Mouse (Mus musculus): ENCODE measurements around the gene Il34.
A peak's percentile ranks its signal among the peaks of the same experiment; 100 is the strongest.

Il34 gene

DNA sequence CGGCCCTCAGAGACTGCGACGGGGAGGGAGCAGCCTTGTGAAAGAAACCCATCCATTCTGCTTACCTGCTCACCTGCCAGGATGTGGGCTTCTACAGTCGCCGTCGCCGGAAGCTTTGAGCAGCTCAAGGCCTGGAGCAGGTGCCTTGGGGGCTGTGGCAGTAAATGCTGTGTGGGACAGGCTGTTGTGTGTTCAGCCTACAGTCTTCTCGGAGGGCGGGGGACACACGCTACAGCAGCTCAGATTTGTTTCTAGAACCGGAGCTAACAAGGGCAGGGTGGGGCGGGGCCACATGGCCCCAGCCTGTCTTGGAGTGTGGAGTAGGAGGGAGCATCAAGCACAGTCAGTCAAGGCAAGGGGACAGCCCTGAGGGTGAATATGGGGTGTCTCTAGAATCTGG, at the start of gene Il34:
Gene Il34 (minus strand): TSS at position 256 of the 400 bp plus-strand sequence.
- no peak for DNase-seq (ENCODE audit: low spot score)

DNA sequence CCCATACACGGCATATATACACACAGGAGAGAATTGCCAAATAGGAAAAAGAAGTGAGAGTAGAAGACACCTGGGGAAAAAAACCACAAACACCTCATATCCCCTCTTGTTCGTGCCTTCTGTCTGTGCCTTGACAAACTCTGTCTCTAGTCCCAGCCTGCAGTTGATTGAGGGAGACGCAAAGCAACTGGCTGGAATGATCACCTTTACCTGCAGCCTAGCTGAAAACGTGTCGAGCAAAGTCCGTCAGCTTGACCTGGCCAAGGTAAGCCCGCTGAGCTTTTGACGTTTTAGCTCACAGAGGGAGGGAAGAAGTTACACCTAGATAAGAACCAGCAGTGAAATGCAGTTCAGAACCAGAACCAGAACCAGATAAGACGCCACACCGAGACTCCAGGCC, 45.5 kb upstream of the Il34 start:
- no peak for DNase-seq (ENCODE audit: low spot score)

DNA sequence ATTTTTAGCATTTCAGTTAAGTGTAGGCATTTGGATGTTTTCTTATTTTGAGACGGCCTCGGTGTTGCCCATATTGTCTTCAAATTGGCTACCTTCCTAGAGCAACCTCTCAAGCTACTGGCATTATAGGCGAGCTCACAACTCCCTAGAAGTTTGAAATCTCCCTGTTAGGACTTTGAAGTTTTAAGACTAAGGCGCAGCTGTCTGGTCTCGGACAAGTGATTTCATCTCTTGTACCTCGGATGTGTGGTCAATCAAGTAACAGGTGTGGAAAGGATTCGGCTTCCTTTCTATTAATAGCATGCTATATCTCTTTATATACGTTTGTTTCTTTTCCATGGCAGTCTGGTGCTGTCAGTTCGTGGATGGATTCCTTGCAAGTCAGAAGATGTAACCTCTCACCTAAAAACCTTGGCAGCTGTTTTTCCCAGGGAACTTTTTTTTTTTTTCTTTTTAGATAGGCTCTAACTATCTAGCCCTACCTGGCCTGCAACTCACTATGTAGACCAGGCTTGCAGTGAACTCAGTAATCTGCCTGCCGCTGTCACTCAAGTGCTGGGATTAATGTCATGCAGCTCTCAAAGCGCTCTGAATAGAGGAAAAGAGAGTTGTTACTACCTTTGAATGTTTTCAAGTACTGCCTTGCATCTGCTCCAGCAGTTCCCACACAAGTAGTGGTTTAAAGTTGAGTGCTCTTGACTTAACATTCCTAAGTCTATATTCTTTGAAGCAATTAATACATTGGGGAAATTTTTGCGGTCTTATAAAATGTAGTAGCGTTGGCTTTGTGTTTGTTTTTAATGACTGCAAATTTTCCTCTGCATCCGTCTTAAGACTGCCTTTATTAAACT, 42.1 kb upstream of the Il34 start:
- DNase-seq (ENCODE audit: low spot score), result peak; percentile 58

DNA sequence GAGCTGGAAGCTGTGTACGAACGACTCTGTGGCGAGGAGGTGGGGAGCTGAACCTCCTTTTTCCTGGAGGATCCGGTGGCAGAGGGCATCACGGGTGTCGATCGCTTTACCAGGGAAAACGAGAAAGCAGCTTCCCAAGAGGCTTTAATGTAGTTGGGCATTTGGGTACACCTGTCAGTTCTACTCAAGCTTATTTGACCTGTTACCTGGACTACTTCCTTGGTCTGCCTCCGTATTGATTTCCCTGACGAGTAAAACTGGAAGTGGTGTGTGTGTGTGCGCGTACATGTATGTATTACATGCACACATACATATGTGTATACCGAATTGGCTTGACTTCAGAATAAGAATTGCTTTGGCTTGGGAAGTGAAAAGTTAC, 41.4 kb upstream of the Il34 start:
- no peak for DNase-seq (ENCODE audit: low spot score)

DNA sequence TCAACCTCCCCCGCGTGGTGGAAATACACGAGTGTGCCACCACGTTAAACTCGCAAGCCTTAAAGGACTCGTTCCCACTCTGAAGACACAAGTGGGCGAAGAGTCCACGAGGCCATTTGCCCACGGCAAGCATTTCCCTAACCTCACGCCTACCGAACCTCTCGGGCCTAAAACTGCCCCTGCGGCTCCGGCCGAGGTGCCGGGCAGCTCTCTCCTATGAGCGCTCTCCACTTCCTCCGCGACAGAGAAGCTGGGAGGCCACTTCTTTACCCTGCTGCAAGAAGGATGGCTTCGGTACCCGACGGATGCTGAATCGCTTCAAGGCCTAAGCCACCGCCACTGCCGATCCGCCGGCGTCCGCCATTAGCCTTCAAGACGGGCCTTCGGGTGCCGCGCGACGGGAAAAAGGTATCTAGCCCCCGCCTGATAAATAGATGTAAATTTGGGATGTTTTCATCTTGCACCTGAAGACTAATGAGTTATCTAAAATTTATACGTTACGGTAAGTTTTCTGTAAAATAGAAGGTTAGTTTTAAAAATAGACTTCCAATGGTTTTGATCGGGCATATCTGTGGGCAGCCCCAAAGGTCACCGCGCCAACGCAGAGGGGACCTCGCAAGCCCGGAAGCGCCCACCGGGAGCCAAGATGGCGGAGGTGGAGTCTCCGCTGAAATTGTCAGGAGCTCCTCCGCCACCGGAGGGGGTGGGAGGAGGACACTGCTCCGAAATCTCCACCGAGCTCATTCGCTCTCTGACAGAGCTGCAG, 40.9 kb upstream of the Il34 start, which contains the start of the genes Cog4 and Sf3b3:
Gene Cog4 (plus strand): TSS at position 196 of the 766 bp plus-strand sequence.
Gene Sf3b3 (minus strand): TSS at position 383 of the 766 bp plus-strand sequence.
- peak; percentile 97 for DNase-seq (ENCODE audit: low spot score)

DNA sequence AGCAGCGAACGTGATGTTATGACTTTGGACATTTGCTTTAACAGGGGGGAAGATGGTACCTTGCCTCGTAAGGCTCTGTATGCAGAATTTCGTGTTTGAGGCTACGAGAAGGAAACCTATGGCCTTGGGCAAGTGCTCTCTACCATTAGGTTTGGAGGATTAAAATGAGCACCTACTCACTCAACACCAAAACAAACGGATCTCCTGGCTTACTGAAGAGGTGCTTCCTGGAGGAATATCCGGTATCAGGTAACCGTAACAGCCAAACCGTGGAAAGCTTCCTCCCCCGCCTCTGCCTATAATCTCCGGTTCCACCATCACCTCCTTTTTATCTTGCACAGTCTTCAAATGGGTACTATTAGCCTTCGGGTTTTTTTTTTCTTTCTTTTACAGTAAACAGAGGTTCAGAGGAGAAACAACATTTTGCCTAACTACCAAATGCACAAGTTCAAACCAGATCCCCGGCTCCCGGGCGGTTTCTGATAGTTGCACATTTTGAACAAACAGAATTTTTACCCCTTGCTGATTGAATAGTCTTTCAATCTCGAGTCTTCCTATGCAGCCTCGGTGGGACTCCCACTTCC, 40.2 kb upstream of the Il34 start:
- DNase-seq (ENCODE audit: low spot score), result no peak

DNA sequence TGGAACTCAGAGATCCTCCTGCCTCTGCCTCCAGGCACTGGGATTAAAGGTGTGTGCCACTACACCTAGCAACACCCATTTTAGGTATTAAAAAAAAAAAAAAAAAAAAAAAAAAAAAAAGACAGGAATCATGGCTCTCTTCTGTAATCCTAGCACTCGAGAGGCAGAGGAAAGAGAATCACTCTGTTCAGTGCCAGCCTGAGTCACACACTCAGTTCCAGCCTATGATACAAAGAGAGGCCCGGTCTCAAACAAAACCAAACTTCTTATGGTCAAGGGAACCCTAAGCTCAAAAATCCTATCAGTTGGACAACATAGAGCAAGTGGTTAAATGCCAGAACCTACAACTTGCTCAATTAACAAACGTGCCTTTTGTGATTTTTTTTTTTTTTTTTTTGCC, 39.2 kb upstream of the Il34 start:
- DNase-seq (ENCODE audit: low spot score), result peak; percentile 51

DNA sequence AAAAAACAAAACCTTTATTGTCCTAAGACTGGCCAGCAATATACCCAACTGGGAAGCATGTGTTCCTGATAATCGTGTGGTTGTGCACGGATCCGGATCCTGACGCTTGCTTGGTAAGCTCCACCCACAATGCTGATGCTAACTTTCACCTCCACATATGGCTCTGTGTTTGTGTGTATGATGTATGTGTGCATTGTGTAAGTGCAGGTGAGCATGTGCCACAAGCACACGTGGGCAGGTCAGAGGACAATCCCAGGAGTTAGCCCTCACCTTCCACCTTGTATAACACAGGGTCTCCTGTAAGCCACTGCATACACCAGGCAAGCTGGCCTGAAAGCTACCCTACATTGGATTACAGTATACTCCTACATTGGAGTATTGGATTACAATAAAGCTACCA, 37.5 kb upstream of the Il34 start:
- no peak for DNase-seq (ENCODE audit: low spot score)

DNA sequence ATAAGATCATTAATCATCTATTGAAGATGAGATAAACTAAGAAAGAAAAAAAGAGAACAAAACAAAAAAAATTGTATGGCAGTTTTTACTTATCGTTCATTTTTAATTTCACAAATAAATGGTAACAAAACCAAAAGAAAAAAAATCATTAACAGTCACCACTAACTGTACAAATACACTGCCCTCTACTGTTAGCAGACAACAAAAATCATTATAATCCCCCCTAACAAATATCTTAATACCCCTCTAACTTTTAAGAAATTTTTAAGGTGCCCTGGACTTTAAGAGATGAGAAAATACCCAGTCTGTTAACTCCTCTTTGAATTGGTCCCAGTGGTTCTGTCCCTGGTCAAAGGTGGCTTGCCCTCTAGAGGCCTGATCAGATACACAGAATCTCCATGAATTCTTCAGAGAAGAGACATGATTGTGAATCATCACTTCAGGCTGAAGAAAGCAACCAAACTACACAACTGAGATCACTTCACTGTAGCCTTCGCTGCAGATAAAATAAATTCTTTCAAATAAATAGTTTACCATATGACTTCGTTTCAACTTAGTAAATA, 36.4 kb upstream of the Il34 start:
- peak; percentile 55 for DNase-seq (ENCODE audit: low spot score)

DNA sequence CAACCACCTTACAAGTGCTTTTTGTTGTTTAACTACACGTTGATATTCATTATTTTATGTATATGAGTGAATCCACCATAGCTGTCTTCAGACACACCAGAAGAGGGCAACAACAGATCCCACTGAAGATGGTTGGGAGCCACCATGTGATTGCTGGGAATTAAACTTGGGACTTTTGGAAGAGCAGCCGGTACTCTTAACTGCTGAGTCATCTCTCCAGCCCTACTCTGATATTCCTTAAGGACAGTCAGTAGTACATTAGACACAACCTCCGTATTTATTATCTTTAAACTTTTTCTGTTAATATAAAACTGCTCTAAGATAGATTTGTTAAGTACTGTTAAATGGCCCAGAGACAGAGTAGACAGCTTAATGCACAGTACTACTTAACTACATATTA, 26.2 kb upstream of the Il34 start:
- DNase-seq (ENCODE audit: low spot score), result no peak

DNA sequence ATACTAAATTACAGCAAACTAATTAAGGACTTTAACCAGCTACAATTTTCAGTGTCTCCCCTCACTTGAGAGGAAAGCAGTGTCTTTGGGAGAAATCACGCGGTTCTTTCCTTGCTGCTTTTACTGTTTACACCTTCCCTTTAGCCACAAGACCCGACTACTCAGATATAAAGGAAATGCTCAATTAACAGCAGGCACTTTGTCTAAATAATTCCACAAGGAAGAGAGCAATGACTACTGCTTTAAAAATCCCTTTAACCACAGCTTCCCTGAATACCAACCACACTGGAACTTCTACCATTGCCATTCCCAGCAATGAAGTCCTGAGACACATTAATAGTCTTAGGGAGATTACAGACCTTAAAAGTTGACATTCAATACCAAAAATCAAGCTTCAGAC, 22.8 kb upstream of the Il34 start:
- DNase-seq (ENCODE audit: low spot score), result no peak

DNA sequence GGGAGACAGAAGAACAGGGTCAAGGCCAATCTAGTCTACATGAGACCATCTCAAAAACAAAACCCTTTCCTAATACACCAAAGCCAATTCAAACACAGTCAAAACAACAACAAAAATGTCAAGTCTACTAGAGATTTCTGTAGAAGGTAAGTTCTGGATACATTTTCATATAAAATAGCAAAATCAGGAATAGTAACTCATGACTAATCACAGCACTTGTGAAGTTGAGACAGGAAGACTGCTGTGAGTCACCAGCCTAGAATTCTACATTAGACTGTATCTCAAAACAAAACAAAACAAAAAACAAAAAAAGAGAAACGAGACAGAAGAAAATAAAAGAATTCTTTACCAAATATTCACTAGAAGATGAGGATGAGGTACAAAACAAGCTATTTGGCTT, 19.1 kb upstream of the Il34 start:
- no peak for DNase-seq (ENCODE audit: low spot score)

DNA sequence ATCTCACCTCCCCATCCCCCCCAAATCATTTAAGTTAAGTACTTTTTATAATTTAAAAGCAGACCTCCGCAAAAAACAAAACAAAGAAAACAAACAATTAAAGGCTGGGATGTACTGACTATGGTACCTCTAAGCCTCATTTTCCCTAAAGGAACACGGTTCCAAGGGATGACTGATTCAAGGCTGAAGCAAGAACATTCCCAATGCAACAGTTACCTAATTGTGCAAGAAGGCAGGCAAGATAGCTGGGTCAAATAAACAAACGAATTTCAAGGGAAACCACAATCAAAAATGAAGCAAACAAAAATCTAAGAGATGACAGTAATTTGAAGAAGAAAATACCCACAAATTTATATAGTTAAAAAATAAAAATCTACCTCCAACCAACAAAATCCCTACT, 16.2 kb upstream of the Il34 start:
- peak; percentile 63 for DNase-seq (ENCODE audit: low spot score)

DNA sequence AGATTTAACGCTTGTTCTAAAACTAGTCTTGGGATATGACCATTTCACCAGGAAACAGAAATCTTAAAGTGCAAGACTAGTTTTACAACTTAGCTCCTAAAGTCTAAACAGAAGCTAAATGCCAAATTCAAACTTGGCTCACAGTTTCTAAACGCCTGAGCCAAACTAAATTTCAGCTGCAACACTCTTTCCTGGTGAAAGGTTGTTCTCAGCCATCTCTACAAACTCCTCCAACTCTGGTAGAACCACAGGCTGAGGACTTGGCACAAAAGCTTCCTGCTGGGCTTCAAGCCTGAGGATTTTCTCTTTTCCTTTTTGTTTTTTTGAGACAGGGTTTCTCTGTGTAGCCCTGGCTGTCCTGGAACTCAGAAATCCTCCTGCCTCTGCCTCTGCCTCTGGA, 14.5 kb upstream of the Il34 start:
- DNase-seq (ENCODE audit: low spot score), result peak; percentile 89

DNA sequence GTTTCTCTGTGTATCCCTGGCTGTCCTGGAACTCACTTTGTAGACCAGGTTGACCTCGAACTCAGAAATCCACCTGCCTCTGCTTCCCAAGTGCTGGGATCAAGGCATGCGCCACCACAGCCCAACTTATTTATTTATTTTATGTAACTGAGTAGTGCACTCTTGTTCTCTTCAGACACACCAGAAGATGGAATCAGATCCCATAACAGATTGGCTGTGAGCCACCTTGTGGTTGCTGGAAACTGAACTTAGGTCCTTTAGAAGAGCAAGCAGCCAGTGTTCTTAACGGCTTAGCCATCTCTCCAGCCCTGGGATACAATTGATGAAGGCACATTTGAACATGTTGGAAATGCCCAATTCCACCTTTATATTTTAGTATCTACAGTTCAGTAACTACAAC, 12.9 kb upstream of the Il34 start:
- peak; percentile 62 for DNase-seq (ENCODE audit: low spot score)

DNA sequence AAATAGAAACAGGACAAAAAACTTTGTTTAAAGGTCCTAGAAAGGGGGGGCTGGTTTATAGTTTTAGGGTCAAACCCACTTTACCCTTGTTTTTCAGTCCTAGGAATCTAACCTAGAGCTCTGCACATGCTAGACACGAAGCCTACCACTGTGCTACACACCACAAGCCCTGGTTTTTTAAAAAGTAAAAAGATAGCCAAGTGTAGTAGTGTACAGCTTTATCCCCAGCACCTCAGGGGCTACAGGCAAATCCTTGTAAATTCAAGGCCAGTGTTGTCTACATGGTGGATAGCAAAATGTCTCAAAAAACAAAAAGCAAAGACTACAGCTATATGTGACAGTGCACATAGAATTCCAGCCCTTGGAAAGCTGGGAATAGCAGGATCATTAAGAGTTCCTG, 11.3 kb upstream of the Il34 start:
- no peak for DNase-seq (ENCODE audit: low spot score)

DNA sequence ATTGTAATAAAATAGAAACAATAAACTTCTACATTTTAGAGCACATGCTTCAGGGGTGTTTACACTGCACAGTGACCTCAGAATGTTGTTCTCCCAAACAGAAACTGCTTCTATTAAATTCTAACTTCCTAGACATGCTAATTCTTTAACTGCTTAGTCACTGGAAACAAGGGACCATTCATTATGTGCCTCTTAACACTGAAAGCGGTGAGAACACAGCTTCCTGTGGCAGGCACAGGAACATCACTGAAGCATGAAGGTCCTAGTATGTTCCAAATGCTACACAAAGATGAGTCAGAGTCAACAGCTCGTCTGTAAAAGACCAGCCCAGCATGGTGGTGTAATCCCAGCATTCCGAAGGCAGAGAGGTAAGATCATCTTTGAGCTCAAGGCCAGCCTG, 9.6 kb upstream of the Il34 start:
- DNase-seq (ENCODE audit: low spot score), result no peak

DNA sequence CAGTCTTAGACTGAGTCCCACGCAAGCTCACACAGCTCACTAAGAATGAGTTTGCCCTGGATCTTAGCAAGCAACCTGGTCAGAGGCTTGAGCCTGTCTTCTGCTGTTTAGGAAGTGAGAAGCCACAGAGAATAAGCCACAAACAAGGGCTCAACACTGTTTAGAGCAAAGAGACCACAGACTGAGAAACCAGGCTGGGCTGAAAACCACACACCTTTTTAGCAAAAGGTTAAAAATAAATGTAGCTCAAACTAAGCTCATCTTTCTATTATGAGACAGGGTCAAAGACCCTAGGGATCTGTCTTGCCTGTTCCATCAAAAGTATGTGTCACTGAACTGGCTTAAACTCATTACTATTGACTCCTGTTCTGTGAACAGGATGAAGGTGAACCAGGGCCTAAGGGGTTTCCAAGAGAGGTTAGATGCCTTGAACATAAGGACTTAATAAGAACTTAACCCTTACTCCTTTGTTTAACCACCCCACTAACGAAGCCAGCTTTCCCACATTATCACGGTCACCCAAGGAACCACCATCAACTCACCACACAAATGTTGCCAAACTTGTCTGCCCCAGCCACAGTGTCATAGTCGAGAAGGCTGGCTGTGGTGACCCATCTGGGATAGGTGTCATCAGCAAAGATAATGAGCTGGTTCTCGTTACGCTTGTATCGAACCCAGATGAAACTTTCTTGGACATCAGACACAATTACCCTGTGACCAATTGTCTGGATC, 7.5 kb upstream of the Il34 start:
- no peak for DNase-seq (ENCODE audit: low spot score)

DNA sequence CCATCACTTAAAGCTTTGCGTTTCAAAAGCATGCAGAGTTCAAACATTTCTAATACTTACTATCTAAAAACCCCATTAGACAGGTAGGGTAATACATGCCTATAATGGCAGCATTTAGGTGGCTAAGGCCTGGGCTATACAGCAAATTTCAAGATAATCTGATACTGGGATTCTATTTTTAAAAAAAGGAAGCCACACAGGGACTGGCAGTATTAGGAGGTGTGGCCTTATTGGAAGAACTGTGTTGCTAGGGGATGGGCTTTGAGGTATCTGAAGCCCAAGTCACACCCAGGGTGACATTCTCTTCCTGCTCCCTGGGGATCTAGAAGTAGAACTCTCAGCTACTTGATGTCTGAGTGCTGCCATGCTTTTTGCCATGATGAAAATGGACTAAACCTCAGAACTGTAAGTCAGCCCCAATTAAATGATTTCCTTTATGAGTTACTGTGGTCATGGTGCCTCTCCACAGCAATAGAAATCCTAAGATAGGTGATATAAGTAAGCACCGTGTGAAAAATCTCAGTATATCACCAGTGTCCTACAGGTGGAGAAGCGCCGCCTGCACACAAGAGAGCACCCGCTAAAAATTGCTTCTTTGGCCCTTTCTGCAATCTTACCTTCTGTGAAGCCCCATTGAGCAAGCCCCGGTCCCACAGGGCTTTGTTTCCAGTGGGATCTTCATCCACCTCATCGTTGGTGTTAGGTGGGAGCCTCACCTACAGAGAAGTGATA, 6.8 kb upstream of the Il34 start:
- DNase-seq (ENCODE audit: low spot score), result no peak

DNA sequence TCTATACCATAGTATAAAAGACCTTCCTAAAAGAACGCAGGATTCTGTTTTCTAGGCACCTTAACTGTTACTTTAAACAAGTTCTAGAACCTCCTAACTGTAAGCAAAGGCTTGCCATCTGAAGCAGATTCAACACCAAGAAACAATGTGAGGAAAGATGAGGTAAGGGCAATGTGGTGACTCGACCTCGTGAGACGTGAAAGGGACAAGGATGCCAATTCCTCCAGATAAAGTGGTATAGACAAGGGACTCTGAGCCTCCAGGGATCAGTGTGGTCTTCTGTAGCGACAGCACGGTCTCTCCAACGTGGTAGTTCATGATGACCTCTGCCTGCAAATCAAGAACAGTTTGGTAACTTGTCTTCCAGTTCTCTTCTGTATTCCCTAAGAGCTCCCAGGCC, 6.1 kb upstream of the Il34 start:
- no peak for DNase-seq (ENCODE audit: low spot score)

DNA sequence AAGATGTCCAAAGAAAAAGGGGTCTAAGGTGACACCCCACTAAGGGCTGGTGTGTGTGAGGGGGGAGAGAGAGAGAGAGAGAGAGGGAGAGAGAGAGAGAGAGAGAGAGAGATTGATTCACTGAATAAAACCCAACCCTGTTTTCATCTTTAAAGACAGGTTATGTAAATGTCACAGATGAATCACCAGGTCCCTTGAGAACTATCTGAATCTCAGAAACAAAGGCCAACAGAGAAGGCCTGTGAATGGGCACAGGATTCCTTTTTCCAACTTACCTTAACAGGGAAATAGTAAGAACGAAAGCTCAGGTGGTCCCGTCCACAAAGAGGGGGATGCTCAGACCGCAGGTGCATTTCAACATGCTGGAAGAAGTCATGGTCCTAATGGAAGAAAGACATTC, 5.4 kb upstream of the Il34 start:
- DNase-seq (ENCODE audit: low spot score), result no peak

Measured in adipocyte (in vitro differentiated cells).